Mouse (Mus musculus): ENCODE measurements around the gene Pard3.

DNA sequence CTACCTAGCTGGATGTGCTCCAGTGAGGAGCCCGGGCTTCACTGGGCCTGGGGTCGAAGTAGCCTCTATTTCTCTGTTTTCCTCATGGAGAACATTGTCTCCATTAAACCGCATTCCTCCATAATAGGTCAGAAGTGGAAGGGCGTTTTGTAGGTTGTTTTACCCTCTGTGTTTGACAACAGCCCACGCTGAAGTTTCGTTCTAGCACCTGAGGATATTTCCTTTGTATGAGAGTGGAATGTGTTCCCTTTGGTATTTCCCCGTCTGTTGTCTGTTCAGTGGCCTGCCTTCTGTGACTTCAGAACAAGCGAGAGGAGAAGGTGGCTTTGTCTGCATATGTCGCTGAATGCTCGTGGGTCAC, 1.4 kb downstream of the Pard3 start:
- no peak for TF ChIP-seq CTCF (IDR thresholded peaks at IDR 0.05; ENCODE audit: extremely low read depth, insufficient read depth, low read length)
- no peak for TF ChIP-seq POLR2A (IDR thresholded peaks at IDR 0.05; ENCODE audit: extremely low read depth, insufficient read depth, low read length)
